Mouse (Mus musculus) midbrain, postnatal 0 days (tissue): Measurements from ENCODE around the gene Pde9a. TPM values are rescaled to one million over a fixed set of nuclear protein-coding genes. Genes with fewer than 3 reads are reported as not detected.

Experiments
- ATAC-seq: fragments of 200-750 bp; cut with Nextera tagmentation; 2 replicates; pipeline ENCODE4 v1.8.0; 2017; ENCODE audit warnings: moderate number of reproducible peaks, mild to moderate bottlenecking, moderate TSS enrichment, moderate library complexity; ENCODE audit not compliant: low FRiP score
- DNase-seq: peaks from one replicate; pipeline ENCODE4 v3.0.0-alpha.2; 2015; ENCODE audit warnings: low spot score
- H3K27ac ChIP-seq: fragments of 300-500 bp; sonication (generic); 2 replicates; pipeline ENCODE4 v1.5.1; 2014; ENCODE audit warnings: low read depth, mild to moderate bottlenecking, low read length, mixed read lengths
- H3K27me3 ChIP-seq: fragments of 300-500 bp; sonication (generic); 2 replicates; pipeline ENCODE4 v1.6.1; 2014; ENCODE audit warnings: low read length, control low read depth, mixed read lengths; ENCODE audit not compliant: insufficient read depth
- H3K36me3 ChIP-seq: fragments of 300-500 bp; sonication (generic); 2 replicates; pipeline ENCODE4 v1.6.1; 2014; ENCODE audit warnings: low read length, control low read depth, mixed read lengths; ENCODE audit not compliant: insufficient read depth
- H3K4me1 ChIP-seq: fragments of 300-500 bp; sonication (generic); 2 replicates; pipeline ENCODE4 v1.6.1; 2014; ENCODE audit warnings: mild to moderate bottlenecking, control low read depth, antibody characterized with exemption, low read length, mixed read lengths; ENCODE audit not compliant: insufficient read depth
- H3K4me2 ChIP-seq: fragments of 300-500 bp; sonication (generic); 2 replicates; pipeline ENCODE4 v1.6.1; 2014; ENCODE audit warnings: low read depth, mild to moderate bottlenecking, low read length, mixed read lengths; ENCODE audit not compliant: poor library complexity, severe bottlenecking
- H3K4me3 ChIP-seq: fragments of 300-500 bp; sonication (generic); 2 replicates; pipeline ENCODE4 v1.5.1; 2014; ENCODE audit warnings: low read depth, mild to moderate bottlenecking, low read length, moderate library complexity
- H3K9ac ChIP-seq: fragments of 300-500 bp; sonication (generic); replicated peaks from 2 replicates; pipeline ENCODE4 v1.6.1; 2014; ENCODE audit warnings: mild to moderate bottlenecking, low read length, moderate library complexity, mixed read lengths; ENCODE audit not compliant: poor library complexity, severe bottlenecking
- H3K9me3 ChIP-seq: fragments of 300-500 bp; sonication (generic); 2 replicates; pipeline ENCODE4 v1.6.1; 2016; ENCODE audit warnings: low read length, control low read depth
- CTCF ChIP-seq: IDR thresholded peaks from 2 replicates; pipeline ENCODE4 v1.5.1; 2016; ENCODE audit warnings: antibody characterized with exemption, mild to moderate bottlenecking
- WGBS: fragments of 180-500 bp; shearing (Covaris S2); extraction: QIAGEN DNeasy Blood & Tissue Kit; methylation state at CpG from one replicate; pipeline ENCODE4 v1.1.7; 2014; 5-methylcytosine and 5-hydroxymethylcytosine counted together
- polyA plus RNA-seq: library from polyadenylated mRNA; unstranded; fragments of >200 nt; fragmentation: Nextera tagmentation; extraction: Ambion mirVana; gene quantifications from 2 replicates; pipeline ENCODE4 v1.2.1, GENCODE M21; 2015
- total RNA-seq: library from RNA; depleted of rRNA; stranded (reverse); fragments of >200 nt; gene quantifications from 2 replicates; pipeline ENCODE4 v1.2.3, GENCODE M21; 2014

Gene Pde9a
- total and polyA plus RNA-seq, 2 experiments from 2014 or later, result 32.2 to 40.2 TPM

- DNase-seq, result no peak
- no peak overlapping the region for H3K27ac ChIP-seq
- peaks cover 15% of the 10 kb centered on the region for H3K4me1 ChIP-seq
- H3K4me3 ChIP-seq, result no peak overlapping the region
- no peak overlapping the region for H3K9ac ChIP-seq
- no peaks in the 10 kb centered on the region for H3K9me3 ChIP-seq
- ATAC-seq, result no peak
- 0 out of 2 replicates have a peak, but pooled peaks cover 5% of the 10 kb centered on the region for H3K36me3 ChIP-seq
- WGBS, result 83% methylated on average over 3 of the region's 5 CpGs
- H3K4me2 ChIP-seq, result no peak overlapping the region
- H3K27me3 ChIP-seq, result no peaks in the 10 kb centered on the region
- TF ChIP-seq CTCF, result no peak
These were observed 50.9 kb downstream of the Pde9a start for GRCm38 (mm10) chr17:31436814-31437406.

- H3K4me3 ChIP-seq, result no peak overlapping the region
- no peaks in the 10 kb centered on the region for H3K9me3 ChIP-seq
- no peak overlapping the region for H3K4me2 ChIP-seq
- TF ChIP-seq CTCF, result no peak
- no peak for DNase-seq
- no peak overlapping the region for H3K9ac ChIP-seq
- no peaks in the 10 kb centered on the region for H3K27me3 ChIP-seq
- H3K36me3 ChIP-seq, result 0 out of 2 replicates have a peak, but pooled peaks cover 5% of the 10 kb centered on the region
- no peak for ATAC-seq
- WGBS, result 96% methylated on average over 9 of the region's 9 CpGs
- peaks cover 15% of the 10 kb centered on the region for H3K4me1 ChIP-seq
- no peak overlapping the region for H3K27ac ChIP-seq
These were observed 51.5 kb downstream of the Pde9a start for GRCm38 (mm10) chr17:31437482-31437881.

- H3K27me3 ChIP-seq, result no peaks in the 10 kb centered on the region
- ATAC-seq, result no peak
- H3K27ac ChIP-seq, result no peak overlapping the region
- no peak for DNase-seq
- H3K4me2 ChIP-seq, result no peak overlapping the region
- no peaks in the 10 kb centered on the region for H3K4me1 ChIP-seq
- 92% methylated on average over 4 of the region's 4 CpGs for WGBS
- TF ChIP-seq CTCF, result no peak
- no peak overlapping the region for H3K4me3 ChIP-seq
- H3K9me3 ChIP-seq, result no peaks in the 10 kb centered on the region
- H3K36me3 ChIP-seq, result peaks cover 9% of the 10 kb centered on the region; the same call in 1 of the 2 replicates
- no peak overlapping the region for H3K9ac ChIP-seq
These were observed 54.0 kb downstream of the Pde9a start for GRCm38 (mm10) chr17:31439978-31440377.

GRCm38 (mm10) chr17:31442513-31442912 lies 56.5 kb downstream of the Pde9a start:
- no peak for ATAC-seq
- H3K9me3 ChIP-seq, result no peaks in the 10 kb centered on the region
- WGBS, result 93% methylated on average over 8 of the region's 8 CpGs
- H3K4me1 ChIP-seq, result no peaks in the 10 kb centered on the region
- DNase-seq, result no peak
- no peaks in the 10 kb centered on the region for H3K27me3 ChIP-seq
- H3K27ac ChIP-seq, result no peak overlapping the region
- no peak overlapping the region for H3K4me2 ChIP-seq
- peaks cover 12% of the 10 kb centered on the region for H3K36me3 ChIP-seq
- no peak overlapping the region for H3K9ac ChIP-seq
- H3K4me3 ChIP-seq, result no peak overlapping the region
- no peak for TF ChIP-seq CTCF

GRCm38 (mm10) chr17:31444251-31444650 lies 58.2 kb downstream of the Pde9a start:
- DNase-seq (no peak), ATAC-seq (no peak)
- no peak for TF ChIP-seq CTCF
- no peaks in the 10 kb centered on the region for H3K27me3 ChIP-seq
- H3K4me3 ChIP-seq, result no peak overlapping the region
- no peak overlapping the region for H3K4me2 ChIP-seq
- no peaks in the 10 kb centered on the region for H3K9me3 ChIP-seq
- no peak overlapping the region for H3K9ac ChIP-seq
- H3K27ac ChIP-seq, result no peak overlapping the region
- 72% methylated on average over 7 of the region's 7 CpGs for WGBS
- H3K4me1 ChIP-seq, result no peaks in the 10 kb centered on the region
- peaks cover 13% of the 10 kb centered on the region for H3K36me3 ChIP-seq

GRCm38 (mm10) chr17:31445061-31445731 lies 59.2 kb downstream of the Pde9a start:
- no peak overlapping the region for H3K27ac ChIP-seq
- ATAC-seq (no peak), DNase-seq (no peak)
- no peak overlapping the region for H3K9ac ChIP-seq
- no peak overlapping the region for H3K4me2 ChIP-seq
- no peaks in the 10 kb centered on the region for H3K27me3 ChIP-seq
- H3K4me3 ChIP-seq, result no peak overlapping the region
- peaks cover 17% of the 10 kb centered on the region for H3K36me3 ChIP-seq
- WGBS, result 63% methylated on average over 7 of the region's 7 CpGs
- H3K4me1 ChIP-seq, result no peaks in the 10 kb centered on the region
- no peak for TF ChIP-seq CTCF
- H3K9me3 ChIP-seq, result no peaks in the 10 kb centered on the region
